Mouse (Mus musculus) bone marrow macrophage, adult 2 months (primary cell): ENCODE data around the gene Serpinb1a.

Experiments used
- CTCF ChIP-seq: IDR thresholded peaks from 2 replicates; pipeline ENCODE4 v1.5.1; 2012; ENCODE audit warnings: low read depth, mild to moderate bottlenecking, low read length, moderate library complexity
- POLR2A ChIP-seq: IDR thresholded peaks from 2 replicates; pipeline ENCODE4 v1.6.1; 2012; ENCODE audit warnings: mild to moderate bottlenecking, low read depth, low read length, borderline replicate concordance

DNA sequence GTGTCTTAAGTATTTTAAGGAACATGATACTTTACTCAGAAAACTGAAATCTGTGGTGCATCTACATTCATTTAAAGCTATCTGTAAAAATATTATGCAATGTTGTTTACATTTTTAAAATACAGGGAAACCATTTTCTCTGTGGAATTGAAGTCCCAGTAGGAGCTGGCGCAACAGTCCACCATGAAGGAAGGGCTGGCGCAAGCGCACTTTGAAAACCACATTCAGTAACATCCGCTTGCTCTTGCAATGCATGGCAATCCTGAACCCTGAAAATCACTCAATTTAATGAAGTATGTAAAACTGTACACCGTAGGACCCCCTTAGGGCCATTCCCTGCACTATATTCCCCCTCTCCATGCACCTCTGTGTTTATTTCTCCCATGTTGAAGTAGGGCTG lies 16.5 kb downstream of the Serpinb1a start:
- TF ChIP-seq CTCF: no peak
- TF ChIP-seq POLR2A: no peak
